Mouse (Mus musculus) midbrain, postnatal 0 days (tissue): ENCODE data around the gene Zfp367. TPM values are rescaled to one million over a fixed set of nuclear protein-coding genes. Genes with fewer than 3 reads are reported as not detected.

Source experiments
- ATAC-seq: fragments of 200-750 bp; cut with Nextera tagmentation; 2 replicates; pipeline ENCODE4 v1.8.0; 2017; ENCODE audit warnings: moderate number of reproducible peaks, mild to moderate bottlenecking, moderate TSS enrichment, moderate library complexity; ENCODE audit not compliant: low FRiP score
- DNase-seq: peaks from one replicate; pipeline ENCODE4 v3.0.0-alpha.2; 2015; ENCODE audit warnings: low spot score
- H3K27ac ChIP-seq: fragments of 300-500 bp; sonication (generic); 2 replicates; pipeline ENCODE4 v1.5.1; 2014; ENCODE audit warnings: low read depth, mild to moderate bottlenecking, low read length, mixed read lengths
- H3K27me3 ChIP-seq: fragments of 300-500 bp; sonication (generic); 2 replicates; pipeline ENCODE4 v1.6.1; 2014; ENCODE audit warnings: low read length, control low read depth, mixed read lengths; ENCODE audit not compliant: insufficient read depth
- H3K36me3 ChIP-seq: fragments of 300-500 bp; sonication (generic); 2 replicates; pipeline ENCODE4 v1.6.1; 2014; ENCODE audit warnings: low read length, control low read depth, mixed read lengths; ENCODE audit not compliant: insufficient read depth
- H3K4me1 ChIP-seq: fragments of 300-500 bp; sonication (generic); 2 replicates; pipeline ENCODE4 v1.6.1; 2014; ENCODE audit warnings: mild to moderate bottlenecking, control low read depth, antibody characterized with exemption, low read length, mixed read lengths; ENCODE audit not compliant: insufficient read depth
- H3K4me2 ChIP-seq: fragments of 300-500 bp; sonication (generic); 2 replicates; pipeline ENCODE4 v1.6.1; 2014; ENCODE audit warnings: low read depth, mild to moderate bottlenecking, low read length, mixed read lengths; ENCODE audit not compliant: poor library complexity, severe bottlenecking
- H3K4me3 ChIP-seq: fragments of 300-500 bp; sonication (generic); 2 replicates; pipeline ENCODE4 v1.5.1; 2014; ENCODE audit warnings: low read depth, mild to moderate bottlenecking, low read length, moderate library complexity
- H3K9ac ChIP-seq: fragments of 300-500 bp; sonication (generic); replicated peaks from 2 replicates; pipeline ENCODE4 v1.6.1; 2014; ENCODE audit warnings: mild to moderate bottlenecking, low read length, moderate library complexity, mixed read lengths; ENCODE audit not compliant: poor library complexity, severe bottlenecking
- H3K9me3 ChIP-seq: fragments of 300-500 bp; sonication (generic); 2 replicates; pipeline ENCODE4 v1.6.1; 2016; ENCODE audit warnings: low read length, control low read depth
- CTCF ChIP-seq: IDR thresholded peaks from 2 replicates; pipeline ENCODE4 v1.5.1; 2016; ENCODE audit warnings: antibody characterized with exemption, mild to moderate bottlenecking
- WGBS: fragments of 180-500 bp; shearing (Covaris S2); extraction: QIAGEN DNeasy Blood & Tissue Kit; methylation state at CpG from one replicate; pipeline ENCODE4 v1.1.7; 2014; 5-methylcytosine and 5-hydroxymethylcytosine counted together
- polyA plus RNA-seq: library from polyadenylated mRNA; unstranded; fragments of >200 nt; fragmentation: Nextera tagmentation; extraction: Ambion mirVana; gene quantifications from 2 replicates; pipeline ENCODE4 v1.2.1, GENCODE M21; 2015
- total RNA-seq: library from RNA; depleted of rRNA; stranded (reverse); fragments of >200 nt; gene quantifications from 2 replicates; pipeline ENCODE4 v1.2.3, GENCODE M21; 2014

The Zfp367 gene
- total and polyA plus RNA-seq, 2 experiments from 2014 or later, result 3.4 to 7.1 TPM

DNA sequence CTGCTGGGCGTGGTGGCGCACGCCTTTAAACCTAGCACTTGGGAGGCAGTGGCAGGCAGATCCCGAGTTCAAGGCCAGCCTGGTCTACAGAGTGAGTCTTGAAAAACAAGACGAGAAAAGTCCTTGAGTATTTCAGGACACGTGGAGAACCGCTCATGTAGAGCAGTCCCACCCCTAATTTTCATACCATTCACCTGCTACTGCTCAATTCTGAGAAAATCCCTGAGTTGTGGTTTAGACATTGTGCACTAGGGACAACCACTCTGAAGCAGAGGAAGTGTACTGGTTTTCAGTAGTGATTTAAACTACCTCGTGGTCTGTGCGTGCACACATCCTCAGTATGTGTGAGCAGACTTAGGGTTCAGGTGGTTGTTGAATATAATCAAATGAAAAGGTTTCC lies 32.6 kb upstream of the Zfp367 start:
- Histone ChIP-seq H3K9ac (no peak overlapping the region), H3K4me2 (no peak overlapping the region), H3K27me3 (no peaks in the 10 kb centered on the region), H3K9me3 (no peaks in the 10 kb centered on the region), H3K27ac (no peak overlapping the region), H3K36me3 (peaks cover 4% of the 10 kb centered on the region), H3K4me1 (no peaks in the 10 kb centered on the region), H3K4me3 (no peak overlapping the region)
- ATAC-seq (no peak), DNase-seq (no peak)
- no peak for TF ChIP-seq CTCF
- WGBS, result 95% methylated on average over 9 of the region's 9 CpGs

DNA sequence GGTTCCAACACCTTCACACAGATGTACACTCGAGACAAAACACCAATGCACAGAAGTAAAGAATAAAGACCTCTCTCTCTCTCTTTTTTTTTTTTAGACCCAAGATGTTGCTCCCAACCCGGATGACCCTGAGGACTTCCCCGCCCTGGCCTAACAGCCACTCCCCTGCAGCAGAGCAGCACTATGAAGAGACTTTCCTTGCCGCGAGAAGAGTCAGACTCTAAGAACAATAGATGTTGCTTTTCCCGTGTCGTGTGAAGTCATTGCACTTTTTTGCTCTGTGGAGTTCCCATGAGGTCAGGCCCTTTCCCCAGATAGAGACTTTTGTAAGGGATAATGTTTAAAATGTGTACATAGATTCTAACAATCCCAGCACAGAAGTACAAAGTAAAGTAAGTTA lies 32.2 kb upstream of the Zfp367 start:
- Histone ChIP-seq H3K36me3 (peaks cover 4% of the 10 kb centered on the region), H3K27me3 (no peaks in the 10 kb centered on the region), H3K9me3 (no peaks in the 10 kb centered on the region), H3K27ac (no peak overlapping the region), H3K4me2 (no peak overlapping the region), H3K4me1 (no peaks in the 10 kb centered on the region), H3K9ac (no peak overlapping the region), H3K4me3 (no peak overlapping the region)
- WGBS, result 87% methylated on average over 7 of the region's 7 CpGs
- DNase-seq (no peak), ATAC-seq (no peak)
- no peak for TF ChIP-seq CTCF

DNA sequence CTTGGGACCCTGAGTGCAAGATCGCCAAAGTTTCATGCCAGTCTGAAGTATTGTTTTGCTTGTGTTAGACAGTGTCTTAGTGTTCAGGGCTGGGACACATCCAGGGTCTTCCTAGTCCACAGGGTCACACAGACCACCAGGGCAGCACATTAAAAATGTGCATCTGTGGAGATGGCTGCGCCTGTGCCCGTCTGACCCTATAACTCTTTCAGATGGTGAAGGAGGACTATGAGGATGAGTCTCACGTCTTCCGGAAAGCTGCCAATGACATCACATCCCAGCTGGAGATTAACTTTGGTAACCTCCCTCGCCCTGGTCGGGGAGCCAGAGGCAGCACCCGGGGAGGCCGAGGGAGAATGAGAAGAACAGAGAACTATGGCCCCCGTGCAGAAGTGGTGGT lies 31.4 kb upstream of the Zfp367 start:
- Histone ChIP-seq H3K27ac (no peak overlapping the region), H3K9me3 (no peaks in the 10 kb centered on the region), H3K27me3 (no peaks in the 10 kb centered on the region), H3K36me3 (peaks cover 4% of the 10 kb centered on the region), H3K9ac (no peak overlapping the region), H3K4me1 (no peaks in the 10 kb centered on the region), H3K4me3 (no peak overlapping the region), H3K4me2 (no peak overlapping the region)
- 79% methylated on average over 10 of the region's 10 CpGs for WGBS
- ATAC-seq (no peak), DNase-seq (no peak)
- TF ChIP-seq CTCF, result no peak

DNA sequence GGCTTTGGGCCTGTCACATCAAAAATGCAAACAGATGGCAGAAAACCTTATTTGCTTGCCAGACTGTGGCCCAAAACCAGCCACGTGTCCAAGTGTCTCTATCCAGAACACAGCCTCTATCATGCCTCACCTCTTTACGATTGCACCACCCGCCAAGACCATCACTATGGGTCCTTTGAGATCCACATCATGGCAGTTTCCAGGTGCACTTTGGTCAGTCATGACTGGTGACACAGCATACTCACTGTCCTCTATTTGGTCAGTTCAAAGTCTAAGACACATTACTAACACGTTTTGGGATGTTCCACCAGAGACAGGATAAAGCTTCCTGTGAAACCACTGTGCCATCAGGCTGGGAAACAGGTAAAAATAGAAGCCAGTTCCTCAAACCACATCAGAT lies 30.6 kb upstream of the Zfp367 start:
- H3K9me3 ChIP-seq, result no peaks in the 10 kb centered on the region
- WGBS, result 89% methylated on average over 4 of the region's 4 CpGs
- no peaks in the 10 kb centered on the region for H3K27me3 ChIP-seq
- no peak overlapping the region for H3K27ac ChIP-seq
- H3K4me2 ChIP-seq, result no peak overlapping the region
- H3K36me3 ChIP-seq, result peaks cover 7% of the 10 kb centered on the region
- no peak overlapping the region for H3K9ac ChIP-seq
- no peak overlapping the region for H3K4me3 ChIP-seq
- DNase-seq (no peak), ATAC-seq (no peak)
- no peak for TF ChIP-seq CTCF
- no peaks in the 10 kb centered on the region for H3K4me1 ChIP-seq

DNA sequence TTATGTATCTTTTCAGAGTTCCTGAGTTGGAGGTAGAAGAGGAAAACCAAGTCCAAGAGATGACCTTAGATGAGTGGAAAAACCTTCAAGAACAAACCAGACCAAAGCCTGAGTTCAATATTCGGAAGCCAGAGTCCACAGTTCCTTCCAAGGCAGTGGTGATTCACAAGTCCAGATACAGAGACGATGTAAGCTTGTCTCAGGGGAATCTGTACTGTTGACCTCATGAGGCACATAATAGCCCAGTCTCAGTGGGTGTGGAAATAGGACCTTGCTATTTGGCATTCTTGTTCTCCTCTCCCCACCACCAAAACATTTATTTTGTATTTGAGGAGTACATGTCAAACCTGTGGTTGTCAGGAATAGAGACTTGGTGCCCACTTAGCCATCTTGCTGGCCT lies 29.1 kb upstream of the Zfp367 start:
- Histone ChIP-seq H3K4me1 (no peaks in the 10 kb centered on the region), H3K9ac (no peak overlapping the region), H3K4me2 (no peak overlapping the region), H3K27me3 (no peaks in the 10 kb centered on the region), H3K9me3 (no peaks in the 10 kb centered on the region), H3K27ac (no peak overlapping the region), H3K4me3 (no peak overlapping the region), H3K36me3 (peaks cover 20% of the 10 kb centered on the region)
- TF ChIP-seq CTCF, result no peak
- WGBS, result 85% methylated on average over 2 of the region's 2 CpGs
- DNase-seq, result no peak
- no peak for ATAC-seq

DNA sequence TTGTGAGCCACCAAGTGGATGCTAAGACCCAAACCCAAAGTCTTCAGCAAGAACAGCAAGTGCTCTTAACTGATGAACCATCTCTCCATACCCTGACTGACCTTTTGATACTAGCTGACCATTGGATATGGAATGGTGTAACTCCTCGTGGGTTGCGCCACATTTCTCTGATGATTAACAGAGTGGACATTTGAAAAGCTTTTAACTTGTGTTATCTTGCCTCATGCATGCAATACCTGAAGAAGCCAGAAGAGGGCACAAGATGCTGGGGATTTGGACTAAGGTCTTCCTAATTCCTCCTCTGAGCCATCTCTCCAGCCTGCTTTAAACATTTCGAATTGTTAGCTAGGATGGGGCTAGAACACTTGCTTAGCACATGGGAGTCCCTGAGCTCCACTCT lies 27.9 kb upstream of the Zfp367 start:
- no peak overlapping the region for H3K4me3 ChIP-seq

More for the DNA sequence above, 27.9 kb upstream of the Zfp367 start:
- Histone ChIP-seq H3K9me3 (no peaks in the 10 kb centered on the region), H3K4me2 (no peak overlapping the region), H3K36me3 (peaks cover 23% of the 10 kb centered on the region), H3K27ac (no peak overlapping the region), H3K4me1 (no peaks in the 10 kb centered on the region), H3K27me3 (no peaks in the 10 kb centered on the region), H3K9ac (no peak overlapping the region)
- peak; percentile 36 for DNase-seq
- TF ChIP-seq CTCF, result peak; percentile 72
- no peak for ATAC-seq
- 86% methylated on average over 3 of the region's 3 CpGs for WGBS
